Mouse (Mus musculus): ENCODE data around the gene Cd200r1. TPM values are rescaled to one million over a fixed set of nuclear protein-coding genes. Genes with fewer than 3 reads are reported as not detected.
A peak's percentile ranks its signal among the peaks of the same experiment; 100 is the strongest.

Cd200r1 gene
- polyA plus RNA-seq, 2 experiments, result 1.1 to 2.7 TPM

DNA sequence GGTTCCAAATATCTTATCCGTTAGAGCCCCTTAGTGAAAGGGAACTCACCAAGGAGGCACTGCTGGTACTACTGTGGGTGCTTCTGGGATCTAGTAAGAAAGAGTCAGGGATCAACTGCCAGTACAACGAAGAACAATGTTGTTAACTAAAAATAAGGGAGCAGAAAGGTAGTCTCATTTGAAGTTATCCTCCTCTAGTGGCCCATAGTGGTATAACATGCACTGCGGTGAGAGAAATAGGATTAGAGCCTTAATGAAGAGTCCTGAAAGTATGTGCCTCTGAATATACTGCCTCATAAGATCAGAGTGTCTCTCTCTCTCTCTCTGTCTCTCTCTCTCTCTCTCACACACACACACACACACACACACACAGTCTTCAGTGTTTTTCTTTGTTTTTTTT, 45.0 kb upstream of the Cd200r1 start:
- no peak for DNase-seq (ENCODE audit: low spot score)
- H3K27ac ChIP-seq (replicated peaks; ENCODE audit: low read depth, low read length), result no peak overlapping the region
- TF ChIP-seq POLR2A (IDR thresholded peaks at IDR 0.05; ENCODE audit: borderline replicate concordance, extremely low read depth, insufficient read depth, insufficient read length), result no peak
- no peaks in the 10 kb centered on the region for H3K9me3 ChIP-seq (ENCODE audit: control insufficient read depth, low read length)
- H3K4me1 ChIP-seq (ENCODE audit: control insufficient read depth, insufficient read depth, low read length), result peaks cover 16% of the 10 kb centered on the region; the same call in 1 of the 2 replicates
- no peak overlapping the region for H3K9ac ChIP-seq (ENCODE audit: low read depth, low read length, severe bottlenecking)
- H3K4me2 ChIP-seq (replicated peaks; ENCODE audit: low read depth, low read length, severe bottlenecking), result no peak overlapping the region
- ATAC-seq (ENCODE audit: low FRiP score, low read depth), result no peak
- H3K27me3 ChIP-seq (ENCODE audit: control insufficient read depth, insufficient read depth, low read length), result no peaks in the 10 kb centered on the region
- peaks cover 9% of the 10 kb centered on the region; the same call in 1 of the 2 replicates for H3K36me3 ChIP-seq (ENCODE audit: control insufficient read depth, insufficient read depth, low read length)
- WGBS, result 73% methylated on average over 3 of the region's 3 CpGs
- no peak overlapping the region for H3K4me3 ChIP-seq (replicated peaks; ENCODE audit: low read length)

DNA sequence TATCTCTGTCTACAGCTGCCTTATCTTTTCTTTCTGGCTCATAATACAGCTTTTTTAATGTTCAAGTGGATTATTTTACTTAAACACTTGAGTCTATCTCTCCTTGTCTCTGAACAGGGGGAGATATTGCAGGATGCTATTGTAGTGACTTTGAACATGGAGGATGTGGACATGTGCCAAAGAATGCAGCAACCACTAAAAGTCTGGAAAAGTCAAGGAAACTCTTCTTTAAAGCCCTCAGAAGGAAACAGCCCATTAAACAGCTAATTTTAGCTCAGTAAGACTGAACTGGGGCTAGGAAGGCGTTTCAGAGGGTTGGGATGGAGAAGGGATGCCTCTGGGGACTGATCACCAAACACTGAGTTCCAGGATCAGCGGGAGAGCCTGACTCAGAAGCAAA, 42.9 kb upstream of the Cd200r1 start:
- 58% methylated on average over 2 of the region's 2 CpGs for WGBS
- Histone ChIP-seq H3K27ac (replicated peaks; ENCODE audit: low read depth, low read length) (no peak overlapping the region), H3K4me1 (ENCODE audit: control insufficient read depth, insufficient read depth, low read length) (peaks cover 12% of the 10 kb centered on the region; the same call in 1 of the 2 replicates), H3K4me2 (replicated peaks; ENCODE audit: low read depth, low read length, severe bottlenecking) (no peak overlapping the region), H3K9ac (ENCODE audit: low read depth, low read length, severe bottlenecking) (no peak overlapping the region), H3K27me3 (ENCODE audit: control insufficient read depth, insufficient read depth, low read length) (no peaks in the 10 kb centered on the region), H3K4me3 (replicated peaks; ENCODE audit: low read length) (no peak overlapping the region), H3K36me3 (ENCODE audit: control insufficient read depth, insufficient read depth, low read length) (peaks cover 18% of the 10 kb centered on the region), H3K9me3 (ENCODE audit: control insufficient read depth, low read length) (no peaks in the 10 kb centered on the region)
- peak; percentile 13 for DNase-seq (ENCODE audit: low spot score)
- no peak for ATAC-seq (ENCODE audit: low FRiP score, low read depth)
- TF ChIP-seq POLR2A (IDR thresholded peaks at IDR 0.05; ENCODE audit: borderline replicate concordance, extremely low read depth, insufficient read depth, insufficient read length), result no peak

DNA sequence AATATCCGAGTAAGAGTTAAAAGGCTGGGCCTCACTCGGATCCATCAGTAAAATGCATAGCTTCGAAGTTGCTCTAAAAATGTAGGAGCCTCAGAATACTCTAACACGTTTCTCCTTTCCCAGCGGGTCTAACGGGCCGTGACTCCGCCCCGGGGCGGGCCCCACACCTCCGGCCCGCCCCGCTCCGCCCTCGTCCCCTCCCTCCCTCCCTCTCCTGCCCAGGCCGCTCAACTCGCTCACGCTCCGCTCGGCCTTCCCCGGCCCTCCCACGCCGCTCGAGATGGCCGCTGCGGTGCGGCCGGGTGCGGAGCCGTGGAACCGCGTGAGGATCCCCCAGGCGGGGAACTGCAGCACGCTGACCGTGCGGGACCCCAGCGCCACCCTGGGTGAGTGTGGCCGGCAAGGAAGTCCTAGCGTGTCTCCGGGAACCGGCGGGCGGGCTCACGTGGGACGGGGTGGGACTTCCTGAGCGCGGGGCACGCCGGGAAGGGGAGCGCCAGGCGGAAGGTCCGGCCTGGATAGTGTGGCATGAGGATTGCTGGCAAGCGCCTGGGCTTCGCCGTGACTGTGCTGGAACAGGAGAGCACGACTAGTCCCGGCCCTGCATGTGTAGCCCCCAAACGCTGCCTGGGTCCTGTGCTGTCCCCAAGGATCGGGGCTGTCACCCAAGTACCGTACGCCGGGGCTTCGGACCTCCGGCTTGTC, 41.3 kb upstream of the Cd200r1 start, which contains the start of gene Nepro:
Gene Nepro (plus strand): TSS at position 219 of the 705 bp plus-strand sequence.
- no peaks in the 10 kb centered on the region for H3K9me3 ChIP-seq (ENCODE audit: control insufficient read depth, low read length)
- H3K27me3 ChIP-seq (ENCODE audit: control insufficient read depth, insufficient read depth, low read length), result no peaks in the 10 kb centered on the region
- WGBS, result under 1% methylated on average over 42 of the region's 64 CpGs
- H3K36me3 ChIP-seq (ENCODE audit: control insufficient read depth, insufficient read depth, low read length), result peaks cover 29% of the 10 kb centered on the region
- H3K9ac ChIP-seq (ENCODE audit: low read depth, low read length, severe bottlenecking), result peak within 1 kb of the TSS; percentile 84
- peak within 1 kb of the TSS; percentile 90 for H3K27ac ChIP-seq (replicated peaks; ENCODE audit: low read depth, low read length)
- ATAC-seq (ENCODE audit: low FRiP score, low read depth), result peak; percentile 96
- H3K4me1 ChIP-seq (ENCODE audit: control insufficient read depth, insufficient read depth, low read length), result peaks cover 12% of the 10 kb centered on the region; the same call in 1 of the 2 replicates
- peak within 1 kb of the TSS; percentile 79 for H3K4me3 ChIP-seq (replicated peaks; ENCODE audit: low read length)
- TF ChIP-seq POLR2A (IDR thresholded peaks at IDR 0.05; ENCODE audit: borderline replicate concordance, extremely low read depth, insufficient read depth, insufficient read length), result peak; percentile 52; the same call in 1 of the 2 replicates
- peak; percentile 90 for DNase-seq (ENCODE audit: low spot score)
- peak within 1 kb of the TSS; percentile 56 for H3K4me2 ChIP-seq (replicated peaks; ENCODE audit: low read depth, low read length, severe bottlenecking)

DNA sequence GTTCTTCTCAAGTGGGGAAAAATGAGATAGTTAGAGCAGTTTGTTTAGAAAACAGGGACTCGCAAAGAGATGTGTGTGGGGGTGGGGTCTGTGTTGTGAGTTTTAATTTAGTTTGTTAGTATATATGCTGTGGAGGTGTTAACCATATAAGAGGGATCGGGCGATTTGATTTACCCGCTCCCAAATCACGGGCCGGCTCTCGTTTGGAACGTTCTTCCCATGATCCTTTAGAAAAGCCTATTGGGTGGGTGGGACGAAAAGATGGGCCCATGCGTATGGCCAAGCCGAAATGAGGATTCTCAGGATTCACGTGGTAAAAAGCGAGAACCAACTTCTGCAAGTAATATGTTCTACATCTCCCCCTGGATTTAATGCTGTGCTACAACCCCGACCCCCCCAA, 40.7 kb upstream of the Cd200r1 start:
- no peaks in the 10 kb centered on the region for H3K27me3 ChIP-seq (ENCODE audit: control insufficient read depth, insufficient read depth, low read length)
- no peaks in the 10 kb centered on the region for H3K9me3 ChIP-seq (ENCODE audit: control insufficient read depth, low read length)
- H3K27ac ChIP-seq (replicated peaks; ENCODE audit: low read depth, low read length), result peak overlapping the region; percentile 90
- H3K4me1 ChIP-seq (ENCODE audit: control insufficient read depth, insufficient read depth, low read length), result peaks cover 12% of the 10 kb centered on the region; the same call in 1 of the 2 replicates
- peak overlapping the region; percentile 84 for H3K9ac ChIP-seq (ENCODE audit: low read depth, low read length, severe bottlenecking)
- H3K36me3 ChIP-seq (ENCODE audit: control insufficient read depth, insufficient read depth, low read length), result peaks cover 32% of the 10 kb centered on the region
- under 1% methylated on average over 14 of the region's 14 CpGs for WGBS
- DNase-seq (ENCODE audit: low spot score) (peak; percentile 67), ATAC-seq (ENCODE audit: low FRiP score, low read depth) (peak; percentile 34)
- H3K4me3 ChIP-seq (replicated peaks; ENCODE audit: low read length), result peak overlapping the region; percentile 79
- H3K4me2 ChIP-seq (replicated peaks; ENCODE audit: low read depth, low read length, severe bottlenecking), result peak overlapping the region; percentile 56
- TF ChIP-seq POLR2A (IDR thresholded peaks at IDR 0.05; ENCODE audit: borderline replicate concordance, extremely low read depth, insufficient read depth, insufficient read length), result no peak

DNA sequence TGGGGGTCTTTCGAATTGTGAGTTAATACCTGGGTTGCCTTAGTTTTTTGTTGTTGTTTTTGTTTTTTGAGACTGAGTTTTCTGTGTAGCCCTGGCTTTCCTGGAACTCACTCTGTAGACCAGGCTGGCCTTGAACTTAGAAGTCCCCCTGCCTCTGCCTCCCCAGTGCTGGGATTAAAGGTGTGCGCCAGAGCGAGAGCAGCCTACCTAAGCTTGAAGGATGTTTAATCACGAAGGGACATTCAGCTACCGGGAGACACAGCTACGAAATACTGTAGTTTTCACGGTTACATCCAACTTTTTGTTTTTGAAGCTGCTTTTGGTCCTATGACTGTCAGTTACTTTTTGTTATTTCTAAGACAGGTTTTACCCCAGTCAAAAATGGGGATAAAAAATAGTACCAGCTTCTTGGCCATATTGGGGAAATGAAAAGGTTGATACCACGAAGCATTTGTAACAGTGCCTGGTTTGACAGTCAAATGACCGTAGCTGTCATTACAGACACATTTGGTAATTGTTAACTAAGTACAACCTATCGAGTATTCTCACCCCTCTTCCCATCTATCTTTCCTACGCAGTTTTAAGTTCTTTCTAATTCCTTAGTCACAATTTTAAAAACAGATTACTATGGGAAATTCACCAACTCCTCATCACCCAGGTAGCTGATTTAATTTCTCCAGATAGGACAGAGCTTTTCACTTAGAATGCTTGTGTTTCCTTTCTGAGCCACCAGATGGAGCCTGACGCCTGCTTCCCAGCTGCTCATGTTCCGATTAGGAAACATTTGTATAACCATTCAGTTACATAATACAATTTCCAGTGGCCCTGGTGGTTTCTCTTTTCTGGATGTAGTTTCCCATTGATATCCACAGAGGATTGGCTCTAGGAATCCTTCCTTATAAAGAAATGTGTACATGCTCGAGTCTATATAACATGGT, 40.0 kb upstream of the Cd200r1 start:
- Histone ChIP-seq H3K4me2 (replicated peaks; ENCODE audit: low read depth, low read length, severe bottlenecking) (peak overlapping the region; percentile 56), H3K9ac (ENCODE audit: low read depth, low read length, severe bottlenecking) (peak overlapping the region; percentile 84; the same call in 1 of the 2 replicates), H3K9me3 (ENCODE audit: control insufficient read depth, low read length) (no peaks in the 10 kb centered on the region), H3K27me3 (ENCODE audit: control insufficient read depth, insufficient read depth, low read length) (no peaks in the 10 kb centered on the region), H3K4me3 (replicated peaks; ENCODE audit: low read length) (peak overlapping the region; percentile 79), H3K4me1 (ENCODE audit: control insufficient read depth, insufficient read depth, low read length) (peaks cover 12% of the 10 kb centered on the region; the same call in 1 of the 2 replicates), H3K36me3 (ENCODE audit: control insufficient read depth, insufficient read depth, low read length) (peaks cover 26% of the 10 kb centered on the region), H3K27ac (replicated peaks; ENCODE audit: low read depth, low read length) (no peak overlapping the region; the same call in 1 of the 2 replicates)
- WGBS, result 41% methylated on average over 14 of the region's 14 CpGs
- ATAC-seq (ENCODE audit: low FRiP score, low read depth), result no peak
- peak; percentile 85 for DNase-seq (ENCODE audit: low spot score)
- TF ChIP-seq POLR2A (IDR thresholded peaks at IDR 0.05; ENCODE audit: borderline replicate concordance, extremely low read depth, insufficient read depth, insufficient read length), result no peak
